Mouse (Mus musculus): ENCODE results near the gene Mcoln1. TPM values are rescaled to one million over a fixed set of nuclear protein-coding genes. Genes with fewer than 3 reads are reported as not detected.

Gene Mcoln1
- 399 and 751 TPM in 2 replicates for polyA plus RNA-seq (2012; rRNA removed)

GRCm38 (mm10) chr8:3500235-3501090 lies at the start of gene Mcoln1:
Mcoln1 (plus strand) TSS chr8:3500457.

GRCm38 (mm10) chr8:3467006-3467885 lies 33.0 kb upstream of the Mcoln1 start, which contains the start of gene Pex11g:
Pex11g (minus strand) TSS chr8:3467680.

GRCm38 (mm10) chr8:3470562-3470961 lies 29.7 kb upstream of the Mcoln1 start, which contains the start of gene Tex45:
Tex45 (plus strand) TSS chr8:3470862.

GRCm38 (mm10) chr8:3492901-3493844 lies 7.1 kb upstream of the Mcoln1 start, which contains the start of gene Zfp358:
Zfp358 (plus strand) TSS chr8:3493138.

GRCm38 (mm10) chr8:3515260-3515671 lies 15.0 kb downstream of the Mcoln1 start, which contains the start of gene Pnpla6:
Pnpla6 (plus strand) TSS chr8:3515384.

Other genes starting within 250 kb of the Mcoln1 start
- 31.0 and 38.3 TPM in 2 replicates for gene Insr, start 220.8 kb upstream of the Mcoln1 start, polyA plus RNA-seq (2012; rRNA removed)
- gene A430078G23Rik, start 147.0 kb upstream of the Mcoln1 start, polyA plus RNA-seq (2012; rRNA removed), result 0.44 and 0.54 TPM in 2 replicates
- gene Arhgef18, start 107.5 kb upstream of the Mcoln1 start, polyA plus RNA-seq (2012; rRNA removed), result 85.2 and 90.2 TPM in 2 replicates
- gene Pex11g, start 32.8 kb upstream of the Mcoln1 start, polyA plus RNA-seq (2012; rRNA removed), result 10.4 and 12.8 TPM in 2 replicates
- 0.19 and 0.23 TPM in 2 replicates for gene Tex45, start 29.6 kb upstream of the Mcoln1 start, polyA plus RNA-seq (2012; rRNA removed)
- 125 and 143 TPM in 2 replicates for gene Zfp358, start 7.3 kb upstream of the Mcoln1 start, polyA plus RNA-seq (2012; rRNA removed)
- 89.5 and 91.8 TPM in 2 replicates for gene Pnpla6, start 14.9 kb downstream of the Mcoln1 start, polyA plus RNA-seq (2012; rRNA removed)
- gene C330021F23Rik, start 67.5 kb downstream of the Mcoln1 start, polyA plus RNA-seq (2012; rRNA removed), result 0.18 and 1.8 TPM in 2 replicates
- gene Camsap3, start 86.8 kb downstream of the Mcoln1 start, polyA plus RNA-seq (2012; rRNA removed), result 20.9 and 23.5 TPM in 2 replicates
- 93.2 and 110 TPM in 2 replicates for gene Xab2, start 120.9 kb downstream of the Mcoln1 start, polyA plus RNA-seq (2012; rRNA removed)
- 1.6 and 2.2 TPM in 2 replicates for gene Pet100, start 121.1 kb downstream of the Mcoln1 start, polyA plus RNA-seq (2012; rRNA removed)
- not detected in 2 replicates for gene Pcp2, start 125.1 kb downstream of the Mcoln1 start, polyA plus RNA-seq (2012; rRNA removed)
- gene Stxbp2, start 130.5 kb downstream of the Mcoln1 start, polyA plus RNA-seq (2012; rRNA removed), result 171 and 235 TPM in 2 replicates
- gene Retn, start 155.3 kb downstream of the Mcoln1 start, polyA plus RNA-seq (2012; rRNA removed), result 49.5 and 60.2 TPM in 2 replicates
- gene Mcemp1, start 165.3 kb downstream of the Mcoln1 start, polyA plus RNA-seq (2012; rRNA removed), result 0.36 and 0.55 TPM in 2 replicates
- gene Fcor, start 171.9 kb downstream of the Mcoln1 start, polyA plus RNA-seq (2012; rRNA removed), result 11.6 and 13.8 TPM in 2 replicates
- gene Trappc5, start 175.8 kb downstream of the Mcoln1 start, polyA plus RNA-seq (2012; rRNA removed), result 40.3 and 41.1 TPM in 2 replicates
- gene Fcer2a, start 193.7 kb downstream of the Mcoln1 start, polyA plus RNA-seq (2012; rRNA removed), result 0.11 and 0.20 TPM in 2 replicates
- 0.22 TPM in 1 of 2 replicates, not detected in the other for gene Clec4g, start 220.2 kb downstream of the Mcoln1 start, polyA plus RNA-seq (2012; rRNA removed)
- 1.3 and 1.4 TPM in 2 replicates for gene Cd209a, start 248.5 kb downstream of the Mcoln1 start, polyA plus RNA-seq (2012; rRNA removed)